Mouse (Mus musculus): Measurements from ENCODE around the gene Akap1. TPM values are rescaled to one million over a fixed set of nuclear protein-coding genes. Genes with fewer than 3 reads are reported as not detected.

The Akap1 gene
- polyA plus RNA-seq, 1 experiment = 48.2 TPM

DNA sequence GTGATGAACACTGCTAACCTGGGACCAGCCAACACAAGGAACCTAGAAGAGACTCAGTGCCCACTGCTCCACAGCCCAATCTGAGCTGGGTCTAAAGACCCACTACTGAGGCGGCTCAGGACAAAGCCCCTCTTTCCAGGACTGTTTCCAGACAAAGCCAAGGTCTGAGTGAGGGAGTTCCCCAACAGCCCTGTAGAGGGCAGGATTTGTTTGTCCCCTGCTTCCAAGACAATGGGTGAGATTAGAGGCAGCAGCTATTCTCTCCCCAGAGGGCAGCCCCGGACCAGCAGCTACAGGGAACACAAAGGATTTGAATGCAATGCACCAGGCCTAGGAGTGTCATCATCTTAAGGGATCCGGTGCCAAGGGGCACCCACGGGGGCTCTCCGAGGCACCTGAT, 15.8 kb downstream of the Akap1 start:
- Histone ChIP-seq H3K4me3 (ENCODE audit: low read depth, low read length) (no peak overlapping the region), H3K36me3 (ENCODE audit: control insufficient read depth, insufficient read depth, low read length, poor library complexity, severe bottlenecking) (peaks cover 21% of the 10 kb centered on the region), H3K27ac (ENCODE audit: insufficient read depth, low read length) (no peak overlapping the region), H3K27me3 (ENCODE audit: control insufficient read depth, insufficient read depth, low read length, poor library complexity, severe bottlenecking) (no peaks in the 10 kb centered on the region), H3K9ac (ENCODE audit: low read depth, poor library complexity, severe bottlenecking) (no peak overlapping the region), H3K9me3 (replicated peaks; ENCODE audit: control insufficient read depth, insufficient read depth, low read length, poor library complexity, severe bottlenecking) (no peaks in the 10 kb centered on the region), H3K4me1 (ENCODE audit: control insufficient read depth, insufficient read depth, low read length) (peaks cover 2% of the 10 kb centered on the region)
- TF ChIP-seq EP300 (IDR thresholded peaks at IDR 0.05; ENCODE audit: insufficient read depth, low read depth, low read length) (0 out of 2 replicates have a peak, but pooled peaks have one; percentile 47), POLR2A (IDR thresholded peaks at IDR 0.05; ENCODE audit: insufficient read depth, low read length) (no peak), CTCF (IDR thresholded peaks at IDR 0.05; ENCODE audit: low read depth, low read length) (peak; percentile 78)

DNA sequence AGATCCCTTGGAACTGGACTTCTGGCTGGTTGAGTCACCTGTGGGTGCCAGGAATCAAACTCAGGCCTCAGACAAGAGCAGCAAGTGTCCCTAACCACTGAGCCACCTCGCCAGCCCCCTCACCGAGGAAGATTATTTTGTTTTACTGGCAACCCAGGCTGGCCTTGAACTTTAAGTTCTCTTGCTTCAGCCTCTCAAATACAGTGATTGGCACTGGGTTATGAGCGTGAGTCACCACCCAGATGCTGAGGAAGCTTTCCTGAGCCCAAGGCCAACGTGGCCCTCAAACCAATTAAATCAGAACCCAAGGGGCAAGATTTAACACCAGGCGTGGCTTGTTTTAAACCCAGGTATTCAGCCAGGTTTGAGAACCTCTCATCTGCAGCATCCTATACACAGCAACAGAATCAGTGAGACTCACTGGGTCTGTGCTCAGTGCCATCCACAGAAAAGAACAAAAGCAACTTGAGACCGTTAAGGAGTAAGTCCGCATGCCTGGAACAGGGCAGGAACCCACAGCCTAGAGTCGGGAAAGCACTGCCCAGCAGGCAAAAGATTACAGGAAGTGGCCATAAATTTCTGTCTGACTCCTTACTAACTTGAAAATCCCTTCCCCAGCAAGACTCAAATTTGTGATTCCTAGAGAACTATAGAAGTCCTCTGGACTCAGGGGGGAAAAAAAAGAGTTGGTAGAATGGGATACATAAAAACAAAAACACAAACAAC, 16.9 kb downstream of the Akap1 start:
- H3K27me3 ChIP-seq (ENCODE audit: control insufficient read depth, insufficient read depth, low read length, poor library complexity, severe bottlenecking) = no peaks in the 10 kb centered on the region
- no peak overlapping the region for H3K27ac ChIP-seq (ENCODE audit: insufficient read depth, low read length)
- H3K4me3 ChIP-seq (ENCODE audit: low read depth, low read length) = no peak overlapping the region

GRCm38 (mm10) chr11:88844384-88844783, 20.0 kb downstream of the Akap1 start:
- no peak for TF ChIP-seq EP300 (IDR thresholded peaks at IDR 0.05; ENCODE audit: insufficient read depth, low read depth, low read length)
- TF ChIP-seq POLR2A (IDR thresholded peaks at IDR 0.05; ENCODE audit: insufficient read depth, low read length) = no peak
- peaks cover 5% of the 10 kb centered on the region for H3K4me1 ChIP-seq (ENCODE audit: control insufficient read depth, insufficient read depth, low read length)
- no peak overlapping the region for H3K9ac ChIP-seq (ENCODE audit: low read depth, poor library complexity, severe bottlenecking)
- H3K9me3 ChIP-seq (replicated peaks; ENCODE audit: control insufficient read depth, insufficient read depth, low read length, poor library complexity, severe bottlenecking) = no peaks in the 10 kb centered on the region
- H3K36me3 ChIP-seq (ENCODE audit: control insufficient read depth, insufficient read depth, low read length, poor library complexity, severe bottlenecking) = peaks cover 38% of the 10 kb centered on the region
- H3K27ac ChIP-seq (ENCODE audit: insufficient read depth, low read length) = no peak overlapping the region
- no peak overlapping the region for H3K4me3 ChIP-seq (ENCODE audit: low read depth, low read length)
- H3K27me3 ChIP-seq (ENCODE audit: control insufficient read depth, insufficient read depth, low read length, poor library complexity, severe bottlenecking) = no peaks in the 10 kb centered on the region

More for the DNA sequence above, 16.9 kb downstream of the Akap1 start:
- no peaks in the 10 kb centered on the region for H3K9me3 ChIP-seq (replicated peaks; ENCODE audit: control insufficient read depth, insufficient read depth, low read length, poor library complexity, severe bottlenecking)
- no peak overlapping the region for H3K9ac ChIP-seq (ENCODE audit: low read depth, poor library complexity, severe bottlenecking)
- peaks cover 21% of the 10 kb centered on the region for H3K36me3 ChIP-seq (ENCODE audit: control insufficient read depth, insufficient read depth, low read length, poor library complexity, severe bottlenecking)
- TF ChIP-seq POLR2A (IDR thresholded peaks at IDR 0.05; ENCODE audit: insufficient read depth, low read length) (no peak), EP300 (IDR thresholded peaks at IDR 0.05; ENCODE audit: insufficient read depth, low read depth, low read length) (no peak), CTCF (IDR thresholded peaks at IDR 0.05; ENCODE audit: low read depth, low read length) (no peak)
- H3K4me1 ChIP-seq (ENCODE audit: control insufficient read depth, insufficient read depth, low read length) = peaks cover 5% of the 10 kb centered on the region

GRCm38 (mm10) chr11:88843305-88843704, 21.1 kb downstream of the Akap1 start:
- TF ChIP-seq EP300 (IDR thresholded peaks at IDR 0.05; ENCODE audit: insufficient read depth, low read depth, low read length) = peak; percentile 88
- no peak for TF ChIP-seq CTCF (IDR thresholded peaks at IDR 0.05; ENCODE audit: low read depth, low read length)
- no peak for TF ChIP-seq POLR2A (IDR thresholded peaks at IDR 0.05; ENCODE audit: insufficient read depth, low read length)
- peaks cover 5% of the 10 kb centered on the region for H3K4me1 ChIP-seq (ENCODE audit: control insufficient read depth, insufficient read depth, low read length)
- no peak overlapping the region for H3K4me3 ChIP-seq (ENCODE audit: low read depth, low read length)
- H3K9ac ChIP-seq (ENCODE audit: low read depth, poor library complexity, severe bottlenecking) = no peak overlapping the region
- no peaks in the 10 kb centered on the region for H3K27me3 ChIP-seq (ENCODE audit: control insufficient read depth, insufficient read depth, low read length, poor library complexity, severe bottlenecking)
- H3K27ac ChIP-seq (ENCODE audit: insufficient read depth, low read length) = no peak overlapping the region; the same call in 1 of the 2 replicates
- H3K9me3 ChIP-seq (replicated peaks; ENCODE audit: control insufficient read depth, insufficient read depth, low read length, poor library complexity, severe bottlenecking) = no peaks in the 10 kb centered on the region
- H3K36me3 ChIP-seq (ENCODE audit: control insufficient read depth, insufficient read depth, low read length, poor library complexity, severe bottlenecking) = peaks cover 49% of the 10 kb centered on the region

GRCm38 (mm10) chr11:88842315-88842975, 21.9 kb downstream of the Akap1 start:
- H3K36me3 ChIP-seq (ENCODE audit: control insufficient read depth, insufficient read depth, low read length, poor library complexity, severe bottlenecking) = peaks cover 57% of the 10 kb centered on the region
- H3K4me1 ChIP-seq (ENCODE audit: control insufficient read depth, insufficient read depth, low read length) = peaks cover 5% of the 10 kb centered on the region

DNA sequence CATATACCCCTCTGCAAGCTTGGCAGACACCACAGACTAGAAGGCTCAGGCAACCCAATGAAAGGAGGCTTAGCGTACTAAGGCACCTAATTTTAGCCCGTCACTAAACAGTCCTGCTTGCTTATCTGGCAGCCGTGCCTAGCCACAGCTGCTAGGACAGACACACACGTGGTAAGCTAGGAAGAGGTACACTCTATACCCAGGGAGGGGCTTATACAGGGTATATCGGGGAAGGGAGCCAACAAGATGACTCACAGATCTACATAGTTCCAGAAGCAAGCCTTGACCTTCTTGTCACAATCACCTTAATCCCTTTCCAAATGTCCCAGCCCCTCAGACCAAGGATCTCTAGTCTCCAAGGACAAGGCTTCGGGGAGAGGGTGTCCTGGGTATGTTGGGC, 23.0 kb downstream of the Akap1 start:
- H3K4me1 ChIP-seq (ENCODE audit: control insufficient read depth, insufficient read depth, low read length) = peaks cover 5% of the 10 kb centered on the region
- H3K9ac ChIP-seq (ENCODE audit: low read depth, poor library complexity, severe bottlenecking) = no peak overlapping the region
- no peaks in the 10 kb centered on the region for H3K27me3 ChIP-seq (ENCODE audit: control insufficient read depth, insufficient read depth, low read length, poor library complexity, severe bottlenecking)
- no peak overlapping the region for H3K4me3 ChIP-seq (ENCODE audit: low read depth, low read length)
- TF ChIP-seq CTCF (IDR thresholded peaks at IDR 0.05; ENCODE audit: low read depth, low read length) (no peak), POLR2A (IDR thresholded peaks at IDR 0.05; ENCODE audit: insufficient read depth, low read length) (no peak), EP300 (IDR thresholded peaks at IDR 0.05; ENCODE audit: insufficient read depth, low read depth, low read length) (no peak)
- H3K36me3 ChIP-seq (ENCODE audit: control insufficient read depth, insufficient read depth, low read length, poor library complexity, severe bottlenecking) = peaks cover 67% of the 10 kb centered on the region
- H3K27ac ChIP-seq (ENCODE audit: insufficient read depth, low read length) = no peak overlapping the region
- H3K9me3 ChIP-seq (replicated peaks; ENCODE audit: control insufficient read depth, insufficient read depth, low read length, poor library complexity, severe bottlenecking) = no peaks in the 10 kb centered on the region

More at GRCm38 (mm10) chr11:88842315-88842975, 21.9 kb downstream of the Akap1 start:
- no peak overlapping the region for H3K27ac ChIP-seq (ENCODE audit: insufficient read depth, low read length)
- TF ChIP-seq EP300 (IDR thresholded peaks at IDR 0.05; ENCODE audit: insufficient read depth, low read depth, low read length) (no peak), POLR2A (IDR thresholded peaks at IDR 0.05; ENCODE audit: insufficient read depth, low read length) (no peak), CTCF (IDR thresholded peaks at IDR 0.05; ENCODE audit: low read depth, low read length) (no peak)
- H3K9me3 ChIP-seq (replicated peaks; ENCODE audit: control insufficient read depth, insufficient read depth, low read length, poor library complexity, severe bottlenecking) = no peaks in the 10 kb centered on the region
- H3K9ac ChIP-seq (ENCODE audit: low read depth, poor library complexity, severe bottlenecking) = no peak overlapping the region
- H3K27me3 ChIP-seq (ENCODE audit: control insufficient read depth, insufficient read depth, low read length, poor library complexity, severe bottlenecking) = no peaks in the 10 kb centered on the region
- H3K4me3 ChIP-seq (ENCODE audit: low read depth, low read length) = no peak overlapping the region
